Mouse (Mus musculus) thymus, adult 2 months (tissue): ENCODE data around the gene Myrf.

Source experiments
- CTCF ChIP-seq: fragments of 200-500 bp; IDR thresholded peaks from 2 replicates; pipeline ENCODE4 v1.5.1; 2012; ENCODE audit warnings: mild to moderate bottlenecking, control low read depth, low read length, moderate library complexity, borderline replicate concordance; ENCODE audit not compliant: control insufficient read depth, poor library complexity, insufficient read depth; ENCODE audit errors: extremely low read depth
- POLR2A ChIP-seq: fragments of 200-500 bp; IDR thresholded peaks from 2 replicates; pipeline ENCODE4 v1.6.1; 2012; ENCODE audit warnings: mild to moderate bottlenecking, low read length, control low read depth, moderate library complexity; ENCODE audit not compliant: control insufficient read depth, poor library complexity, insufficient read depth; ENCODE audit errors: extremely low read depth

- TF ChIP-seq CTCF, result no peak
- no peak for TF ChIP-seq POLR2A
These were observed 19.0 kb downstream of the Myrf start for GRCm38 (mm10) chr19:10221585-10221984.
